Mouse (Mus musculus) cerebellum, adult 11 months (tissue): Measurements from ENCODE around the gene Ptprd.

ENCODE experiments used
- DNase-seq: peaks from one replicate; pipeline ENCODE4 v3.0.0; 2022

Gene Ptprd

DNA sequence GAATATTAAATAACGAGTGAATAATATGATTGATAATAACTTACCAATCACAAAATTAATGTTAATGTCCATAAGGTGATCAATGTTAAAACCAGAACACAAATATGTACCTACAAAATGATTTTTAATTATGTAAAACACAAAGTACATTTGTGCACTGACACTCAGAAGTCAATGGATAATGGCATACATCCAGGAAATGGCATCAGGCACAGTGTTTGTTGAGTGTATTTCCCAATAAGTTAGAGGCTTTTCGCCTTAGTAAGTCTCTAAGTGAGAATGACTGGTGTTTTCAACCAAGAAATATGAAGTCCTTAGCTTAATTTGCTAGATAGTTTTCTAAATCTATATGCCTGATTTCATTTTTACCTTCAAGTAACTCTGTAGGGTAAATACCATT, 1843.5 kb downstream of the Ptprd start:
- DNase-seq = no peak

- no peak for DNase-seq
Measured at GRCm38 (mm10) chr4:76367285-76367684, 1844.5 kb downstream of the Ptprd start.

- DNase-seq = peak; percentile 62
Measured at GRCm38 (mm10) chr4:76365871-76366270, 1845.9 kb downstream of the Ptprd start.

DNA sequence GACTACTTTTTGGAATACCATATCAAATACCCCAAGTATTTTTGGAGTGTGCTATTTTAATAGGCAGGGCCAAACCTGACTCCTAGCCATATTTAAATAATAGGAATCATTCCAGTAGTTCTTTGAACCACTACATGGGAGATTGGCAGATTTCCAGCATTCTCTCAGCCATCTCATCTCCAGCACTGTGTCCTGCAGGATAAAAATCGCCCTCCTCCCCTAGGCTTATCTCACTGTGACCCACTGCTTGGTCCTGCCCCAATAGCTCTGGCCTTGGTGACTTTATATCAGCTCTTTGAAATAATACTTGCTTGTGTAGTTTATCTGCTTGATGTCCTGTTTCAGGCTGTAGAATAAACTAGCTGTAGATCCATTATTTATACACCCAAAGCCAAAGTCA, 1850.2 kb downstream of the Ptprd start:
- no peak for DNase-seq

GRCm38 (mm10) chr4:76354167-76354566, 1857.6 kb downstream of the Ptprd start:
- no peak for DNase-seq

DNA sequence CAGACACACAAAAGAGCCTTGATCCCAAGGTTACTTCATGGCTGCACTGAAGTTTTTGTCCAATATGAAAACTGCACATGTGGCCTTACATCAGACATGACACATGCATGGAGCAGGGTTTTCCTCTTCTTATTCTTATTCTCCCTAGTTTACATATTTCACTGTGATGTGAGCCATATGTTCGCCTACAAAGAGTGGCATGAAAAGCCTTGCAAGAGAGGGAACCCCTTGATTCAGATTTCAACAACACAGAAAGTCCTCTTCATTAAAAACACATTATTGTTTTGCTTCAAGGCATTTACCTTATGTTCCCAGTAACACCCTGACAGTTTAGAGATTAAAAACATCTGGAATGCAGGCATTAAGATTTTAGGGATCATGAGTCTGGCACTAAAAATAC, 1859.3 kb downstream of the Ptprd start:
- no peak for DNase-seq

GRCm38 (mm10) chr4:76351201-76351979, 1860.4 kb downstream of the Ptprd start:
- DNase-seq = no peak

DNA sequence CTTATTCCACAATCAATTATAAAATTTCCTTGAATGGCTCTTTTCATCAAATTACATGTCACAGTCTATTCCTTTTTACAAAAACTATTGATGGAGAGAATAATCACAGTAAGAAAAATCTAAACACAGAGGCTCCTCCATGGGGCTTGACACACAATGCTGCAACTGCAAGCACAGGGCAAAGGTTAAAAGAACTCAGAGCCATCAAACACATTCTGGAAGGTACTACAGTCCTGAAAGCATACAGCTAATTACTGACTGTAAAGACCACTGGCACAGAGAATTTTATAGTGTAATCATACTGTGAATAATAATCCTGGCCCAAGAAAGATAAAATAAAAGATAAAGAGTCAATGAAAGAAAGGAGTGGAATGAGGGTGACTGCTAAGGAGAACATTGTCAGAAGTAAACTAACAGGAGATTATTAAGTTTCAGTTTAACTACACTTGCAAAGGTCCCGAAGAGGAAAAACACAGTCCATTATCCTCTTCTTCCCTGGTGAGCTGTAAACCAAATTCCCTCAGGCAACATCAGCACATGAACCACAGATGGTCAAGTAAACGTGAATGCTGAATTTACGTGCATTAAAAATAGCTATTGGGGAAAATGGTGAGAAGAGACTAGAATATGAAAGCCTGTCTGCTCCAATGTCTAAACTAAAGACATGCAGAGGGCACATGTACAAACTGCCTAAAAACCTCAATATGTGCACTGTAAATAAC, 1861.4 kb downstream of the Ptprd start:
- no peak for DNase-seq

DNA sequence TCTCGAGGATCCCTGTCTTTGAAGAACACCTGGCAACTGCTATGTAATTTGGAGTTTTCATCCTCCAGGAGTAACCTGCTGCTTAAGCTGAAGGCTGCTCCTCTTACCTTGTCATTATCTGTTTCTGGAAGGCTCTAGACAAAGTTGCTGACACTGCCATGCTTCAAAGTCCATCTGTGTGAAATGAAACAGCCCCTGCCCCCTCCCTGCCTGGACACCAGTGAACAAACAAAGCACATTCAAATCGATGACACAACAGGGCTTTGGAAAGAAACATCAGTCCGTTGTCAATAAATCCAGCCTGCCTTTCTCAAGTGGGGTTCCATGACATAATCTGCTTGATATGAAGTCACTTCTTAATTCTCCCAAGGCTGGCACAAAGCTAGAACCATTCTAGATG, 1867.7 kb downstream of the Ptprd start:
- DNase-seq = no peak

GRCm38 (mm10) chr4:76337926-76338325, 1873.8 kb downstream of the Ptprd start:
- no peak for DNase-seq

- DNase-seq = peak; percentile 73
Measured at GRCm38 (mm10) chr4:76327346-76327745, 1884.4 kb downstream of the Ptprd start.

DNA sequence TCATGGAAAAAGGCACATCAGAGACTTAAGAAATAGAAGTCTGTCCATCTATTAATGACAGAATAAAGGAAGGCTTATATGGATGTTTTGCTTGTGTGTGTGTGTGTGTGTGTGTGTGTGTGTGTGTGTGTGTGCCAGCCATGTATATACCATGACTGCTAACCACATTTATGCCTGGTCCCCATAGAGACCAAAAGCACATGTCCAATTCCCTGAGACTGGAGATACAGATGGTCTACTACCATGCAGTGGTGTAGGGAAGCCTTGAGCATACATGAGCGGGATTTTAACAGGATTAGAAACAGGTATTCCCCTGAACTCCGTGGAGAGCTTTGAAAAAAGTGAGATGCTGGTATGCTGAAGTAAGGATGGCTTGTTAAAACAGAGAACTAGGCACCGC, 1886.1 kb downstream of the Ptprd start:
- no peak for DNase-seq

DNA sequence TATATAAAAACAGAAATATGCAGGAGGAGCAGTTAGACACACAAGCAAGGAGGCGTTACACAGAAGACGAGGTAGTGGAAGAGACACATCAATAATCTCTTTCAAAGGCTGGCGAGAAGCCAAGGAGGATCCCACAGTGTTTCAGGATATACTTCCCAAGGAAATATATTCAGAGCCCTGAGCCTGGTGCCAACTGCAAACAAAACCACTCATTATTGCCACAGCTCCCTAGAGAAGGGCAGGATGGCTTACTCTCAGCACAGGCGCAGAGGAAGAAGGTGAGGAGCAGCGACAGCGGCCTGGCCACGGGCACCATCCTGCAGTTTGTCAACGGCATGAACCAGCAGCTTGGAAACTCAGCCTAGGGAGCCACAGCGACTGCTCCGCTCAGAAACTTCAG, 1886.8 kb downstream of the Ptprd start:
- peak; percentile 26 for DNase-seq

- no peak for DNase-seq
Measured at GRCm38 (mm10) chr4:76324509-76324908, 1887.3 kb downstream of the Ptprd start.

DNA sequence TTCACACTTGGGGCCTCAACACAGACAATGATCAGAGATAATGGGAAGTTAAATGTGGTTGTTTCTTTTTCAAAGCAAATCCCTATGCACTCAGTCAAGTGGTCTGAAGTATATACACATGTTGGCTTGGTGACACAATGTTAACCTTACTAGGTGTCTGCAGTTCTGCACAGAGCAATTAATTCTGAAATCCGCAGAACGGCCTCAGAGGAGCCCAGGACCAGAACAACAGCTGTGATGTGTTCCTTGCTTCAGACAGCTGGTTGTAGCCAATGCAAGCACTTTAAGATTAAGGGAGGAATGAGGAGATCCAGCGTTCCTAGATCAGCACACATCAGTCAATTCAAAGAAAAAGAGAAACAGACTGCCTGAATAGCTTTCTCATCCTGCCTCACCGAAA, 1891.9 kb downstream of the Ptprd start:
- no peak for DNase-seq

DNA sequence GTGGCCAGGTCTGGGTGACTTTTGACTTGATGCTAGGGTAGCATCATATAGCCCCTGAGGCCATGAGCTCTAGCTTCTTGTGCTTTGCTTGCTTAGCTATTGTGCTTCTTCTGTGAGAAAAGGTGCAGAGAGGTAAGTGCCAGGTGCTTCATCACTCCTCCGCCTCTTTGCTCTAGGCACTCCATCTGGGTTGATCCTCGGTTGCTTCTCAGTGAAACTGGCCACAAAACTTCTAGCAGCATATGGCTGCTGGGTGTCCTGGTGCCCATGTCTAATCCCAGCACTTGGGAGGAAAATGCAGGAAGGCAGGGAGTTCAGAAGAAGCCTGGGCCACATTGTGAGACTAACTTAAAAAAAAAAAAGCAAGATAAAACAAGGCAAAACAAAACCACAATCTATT, 1895.8 kb downstream of the Ptprd start:
- no peak for DNase-seq

GRCm38 (mm10) chr4:76313749-76314148, 1898.0 kb downstream of the Ptprd start:
- no peak for DNase-seq

DNA sequence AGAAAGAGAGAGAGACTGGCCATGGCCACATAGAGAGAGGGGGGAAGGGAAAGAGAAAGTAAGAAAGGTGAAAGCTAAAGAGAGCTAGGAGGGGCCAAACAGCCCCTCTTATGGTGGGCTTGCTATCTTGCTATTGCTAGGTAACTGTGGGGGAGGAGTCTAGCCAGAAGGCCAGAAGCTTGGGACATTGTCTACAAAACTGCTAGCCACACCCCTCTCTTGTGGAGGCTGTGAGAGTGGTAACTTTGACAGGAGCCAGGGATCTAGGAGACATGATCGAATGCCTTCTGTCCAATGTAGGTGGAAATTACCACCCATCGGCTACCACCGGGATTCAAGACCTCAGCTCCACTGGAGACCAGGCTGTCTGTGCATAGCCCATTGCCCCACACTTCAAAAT, 1899.2 kb downstream of the Ptprd start:
- no peak for DNase-seq

GRCm38 (mm10) chr4:76305987-76306386, 1905.8 kb downstream of the Ptprd start:
- DNase-seq = no peak

DNA sequence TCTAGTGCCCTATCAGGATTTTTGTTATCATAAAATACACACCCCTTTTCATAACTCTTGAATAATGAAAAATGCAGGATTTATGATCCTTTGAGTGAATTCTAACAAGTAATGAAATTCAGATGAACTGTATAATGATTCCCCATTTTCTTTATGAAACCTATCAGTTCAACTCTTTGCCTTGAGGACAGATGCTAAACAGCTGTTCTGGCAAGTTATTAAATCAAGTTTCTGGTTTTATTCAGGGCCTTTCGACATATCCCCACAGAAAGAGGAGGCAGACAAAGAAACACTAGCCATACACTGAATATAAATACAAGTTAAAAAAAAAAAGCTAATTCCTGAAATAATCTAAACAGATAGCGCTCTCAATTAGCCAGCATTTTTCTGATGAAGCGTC, 1914.4 kb downstream of the Ptprd start:
- no peak for DNase-seq

- DNase-seq = no peak
Measured at GRCm38 (mm10) chr4:76292733-76293357, 1918.9 kb downstream of the Ptprd start.

- no peak for DNase-seq
Measured at GRCm38 (mm10) chr4:76290484-76290818, 1921.3 kb downstream of the Ptprd start.

- DNase-seq = no peak
Measured at GRCm38 (mm10) chr4:76289612-76290483, 1921.9 kb downstream of the Ptprd start.
